10 mouse cellular contexts compared by ENCODE assay signal in genomic region chr5:43338771-43339475, GRCm38 (mm10).
DNase-seq lines count a peak whose midpoint lies in the region; ATAC-seq and TF ChIP-seq lines count a peak whose summit lies in the region.
"Had no signal": no experiment of that assay in that cellular context is flagged by ENCODE, and none has a peak within 500 bp of the region (broad histone marks: within the 10 kb centered on the region; RNA-seq: fewer than 3 reads in every experiment).

No protein-coding gene starts in this region.

- no peak overlapping the region for H3K9ac ChIP-seq in forebrain, embryonic 11.5 days (ENCODE audit: low read length)
- no peak overlapping the region for H3K9ac ChIP-seq in midbrain, embryonic 15.5 days
- H3K9ac ChIP-seq in stomach, postnatal 0 days (ENCODE audit: low read length) = no peak overlapping the region
- H3K9ac ChIP-seq: liver, postnatal 0 days had no signal

- H3K9me3 ChIP-seq in forebrain, embryonic 11.5 days (ENCODE audit: control insufficient read depth, low read length) = no peaks in the 10 kb centered on the region
- H3K9me3 ChIP-seq in forebrain, embryonic 10.5 days = no peaks in the 10 kb centered on the region
- H3K9me3 ChIP-seq in midbrain, embryonic 15.5 days = no peaks in the 10 kb centered on the region
- no peaks in the 10 kb centered on the region for H3K9me3 ChIP-seq in stomach, postnatal 0 days (ENCODE audit: control insufficient read depth, low read length)

- no peak for TF ChIP-seq CTCF in stomach, postnatal 0 days (IDR thresholded peaks at IDR 0.05; ENCODE audit: low read depth)

- no peak for TF ChIP-seq EP300 in stomach, postnatal 0 days (optimal IDR thresholded peaks at IDR 0.05)

- H3K4me3 ChIP-seq in forebrain, embryonic 11.5 days (ENCODE audit: low read depth, low read length) = no peak overlapping the region
- no peak overlapping the region for H3K4me3 ChIP-seq in forebrain, embryonic 10.5 days
- H3K4me3 ChIP-seq in midbrain, embryonic 15.5 days = no peak overlapping the region
- H3K4me3 ChIP-seq in stomach, postnatal 0 days (ENCODE audit: low read depth, low read length) = no peak overlapping the region

- no peak overlapping the region for H3K27ac ChIP-seq in forebrain, embryonic 11.5 days (ENCODE audit: low read depth, low read length)
- H3K27ac ChIP-seq in forebrain, embryonic 10.5 days = no peak overlapping the region
- H3K27ac ChIP-seq in midbrain, embryonic 15.5 days = no peak overlapping the region
- H3K27ac ChIP-seq in stomach, postnatal 0 days (replicated peaks) = no peak overlapping the region

- WGBS in forebrain, embryonic 11.5 days = 71% methylated on average over 10 of the region's 10 CpGs
- 80% methylated on average over 10 of the region's 10 CpGs for WGBS in forebrain, embryonic 10.5 days
- WGBS in midbrain, embryonic 15.5 days = 56% methylated on average over 10 of the region's 10 CpGs
- 55% methylated on average over 10 of the region's 10 CpGs for WGBS in stomach, postnatal 0 days

- DNase-seq in forebrain, embryonic 11.5 days (ENCODE audit: low spot score) = no peak
- DNase-seq in forebrain, embryonic 10.5 days (ENCODE audit: extremely low spot score, low spot score) = no peak
- peak; percentile 7 for DNase-seq in kidney, postnatal 14 days
- DNase-seq in kidney, postnatal 4 days = no peak
- peak; percentile 90 to 95 for DNase-seq in cerebellum, postnatal 10 days
- no peak for DNase-seq in stomach, postnatal 0 days (ENCODE audit: low spot score)
- DNase-seq: B cell, adult 2 months; liver, postnatal 0 days had no signal

- ATAC-seq in forebrain, embryonic 11.5 days (replicated peaks; ENCODE audit: low FRiP score) = 0 out of 2 replicates have a peak, but pooled peaks have one; percentile 36
- 0 out of 2 replicates have a peak, but pooled peaks have one; percentile 42 for ATAC-seq in midbrain, embryonic 15.5 days (replicated peaks)
- no peak for ATAC-seq in stomach, postnatal 0 days (ENCODE audit: low FRiP score, low TSS enrichment)
- no peak for ATAC-seq in megakaryocyte, adult 5-6 weeks (ENCODE audit: poor library complexity, severe bottlenecking)
- ATAC-seq: liver, postnatal 0 days had no signal

- H3K36me3 ChIP-seq in forebrain, embryonic 11.5 days (ENCODE audit: control insufficient read depth, insufficient read depth, low read length) = no peaks in the 10 kb centered on the region
- no peaks in the 10 kb centered on the region for H3K36me3 ChIP-seq in forebrain, embryonic 10.5 days (replicated peaks)
- no peaks in the 10 kb centered on the region for H3K36me3 ChIP-seq in midbrain, embryonic 15.5 days (replicated peaks)
- no peaks in the 10 kb centered on the region for H3K36me3 ChIP-seq in stomach, postnatal 0 days (ENCODE audit: control insufficient read depth, insufficient read depth, low read length)

- H3K27me3 ChIP-seq in forebrain, embryonic 11.5 days (ENCODE audit: control insufficient read depth, insufficient read depth, low read length) = no peaks in the 10 kb centered on the region
- H3K27me3 ChIP-seq in forebrain, embryonic 10.5 days (ENCODE audit: poor library complexity, severe bottlenecking) = no peaks in the 10 kb centered on the region
- H3K27me3 ChIP-seq in midbrain, embryonic 15.5 days (replicated peaks) = no peaks in the 10 kb centered on the region
- no peaks in the 10 kb centered on the region for H3K27me3 ChIP-seq in stomach, postnatal 0 days (ENCODE audit: control insufficient read depth, insufficient read depth, low read length)

- no peaks in the 10 kb centered on the region for H3K4me1 ChIP-seq in forebrain, embryonic 11.5 days (replicated peaks; ENCODE audit: control insufficient read depth, insufficient read depth, low read length)
- no peaks in the 10 kb centered on the region for H3K4me1 ChIP-seq in forebrain, embryonic 10.5 days
- no peaks in the 10 kb centered on the region for H3K4me1 ChIP-seq in midbrain, embryonic 15.5 days
- H3K4me1 ChIP-seq in stomach, postnatal 0 days (replicated peaks; ENCODE audit: control insufficient read depth, insufficient read depth) = no peaks in the 10 kb centered on the region

- no peak overlapping the region for H3K4me2 ChIP-seq in forebrain, embryonic 11.5 days (ENCODE audit: low read depth, low read length, severe bottlenecking)
- no peak overlapping the region for H3K4me2 ChIP-seq in midbrain, embryonic 15.5 days
- no peak overlapping the region for H3K4me2 ChIP-seq in stomach, postnatal 0 days (replicated peaks; ENCODE audit: low read depth)

Comparison
In these comparisons a context has a peak if more than half of its experiments do, and no peak if none do; other contexts are left out.
1. DNase-seq: peak in kidney, postnatal 14 days (single experiment) and cerebellum, postnatal 10 days (2 of 2); none in forebrain, embryonic 11.5 days (single experiment), forebrain, embryonic 10.5 days (single experiment), kidney, postnatal 4 days (0 of 2) and stomach, postnatal 0 days (single experiment).
2. ATAC-seq: peak in forebrain, embryonic 11.5 days (single experiment) and midbrain, embryonic 15.5 days (single experiment); none in stomach, postnatal 0 days (single experiment) and megakaryocyte, adult 5-6 weeks (single experiment).